Mouse (Mus musculus): ENCODE results near the gene Runx1. TPM values are rescaled to one million over a fixed set of nuclear protein-coding genes. Genes with fewer than 3 reads are reported as not detected.

Runx1 gene
- total and polyA plus RNA-seq, 2 experiments from 2014 or later: 1.3 to 2.2 TPM

DNA sequence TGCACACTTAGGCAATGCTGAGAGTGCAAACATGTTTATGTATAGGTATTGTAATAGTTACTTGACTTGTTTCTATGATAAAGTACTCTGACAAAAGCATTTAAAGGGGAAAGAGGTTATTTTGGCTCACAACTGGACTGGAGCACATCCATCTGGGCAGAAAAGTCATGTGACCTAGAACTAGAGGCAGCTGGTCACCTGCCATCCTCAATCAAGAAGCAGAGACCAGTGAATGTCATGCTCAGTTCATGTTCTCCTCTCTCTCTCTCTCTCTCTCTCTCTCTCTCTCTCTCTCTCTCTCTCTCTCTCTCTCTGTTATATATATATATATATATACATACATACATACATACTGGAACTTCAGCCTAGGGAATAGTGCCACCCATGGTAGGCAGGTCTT is 37.2 kb upstream of the Runx1 start:
- no peak overlapping the region for H3K9ac ChIP-seq (replicated peaks; ENCODE audit: low read length)
- no peaks in the 10 kb centered on the region for H3K9me3 ChIP-seq (ENCODE audit: low read length)
- no peak for TF ChIP-seq CTCF (IDR thresholded peaks at IDR 0.05; ENCODE audit: low read depth)
- H3K27ac ChIP-seq: no peak overlapping the region
- no peaks in the 10 kb centered on the region for H3K27me3 ChIP-seq (ENCODE audit: insufficient read depth, low read length)
- no peak for ATAC-seq
- DNase-seq (ENCODE audit: low spot score): no peak
- no peak overlapping the region for H3K4me2 ChIP-seq (ENCODE audit: low read depth, low read length)
- no peaks in the 10 kb centered on the region for H3K36me3 ChIP-seq (ENCODE audit: insufficient read depth, low read length)
- no peaks in the 10 kb centered on the region for H3K4me1 ChIP-seq (ENCODE audit: insufficient read depth, low read length)
- H3K4me3 ChIP-seq (ENCODE audit: low read length): no peak overlapping the region

DNA sequence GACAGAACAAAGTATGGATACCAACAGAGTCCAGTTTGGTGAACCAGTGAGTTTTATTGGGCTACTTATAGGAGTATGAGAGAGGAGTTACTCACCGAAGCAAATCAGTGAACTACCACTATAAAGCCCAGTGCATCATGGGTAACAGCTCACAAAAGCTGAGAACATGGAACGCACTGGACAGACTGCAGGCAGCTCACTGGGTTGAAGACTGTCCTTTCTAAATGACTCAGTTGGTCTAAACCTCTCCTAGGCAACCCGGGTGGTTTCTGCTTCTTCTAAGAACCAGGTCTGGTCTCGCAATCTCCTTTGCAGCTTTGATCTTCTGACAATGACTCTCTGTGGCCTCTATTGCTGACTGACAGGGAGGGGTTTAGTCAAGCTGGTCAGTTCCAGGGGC is 36.5 kb upstream of the Runx1 start:
- Histone ChIP-seq H3K4me1 (ENCODE audit: insufficient read depth, low read length) (no peaks in the 10 kb centered on the region), H3K27ac (no peak overlapping the region), H3K4me2 (ENCODE audit: low read depth, low read length) (no peak overlapping the region), H3K9me3 (ENCODE audit: low read length) (no peaks in the 10 kb centered on the region), H3K9ac (replicated peaks; ENCODE audit: low read length) (no peak overlapping the region), H3K4me3 (ENCODE audit: low read length) (no peak overlapping the region), H3K36me3 (ENCODE audit: insufficient read depth, low read length) (no peaks in the 10 kb centered on the region), H3K27me3 (ENCODE audit: insufficient read depth, low read length) (no peaks in the 10 kb centered on the region)
- 80% methylated on average over 4 of the region's 4 CpGs for WGBS
- TF ChIP-seq CTCF (IDR thresholded peaks at IDR 0.05; ENCODE audit: low read depth): no peak
- DNase-seq (ENCODE audit: low spot score) (no peak), ATAC-seq (no peak)

DNA sequence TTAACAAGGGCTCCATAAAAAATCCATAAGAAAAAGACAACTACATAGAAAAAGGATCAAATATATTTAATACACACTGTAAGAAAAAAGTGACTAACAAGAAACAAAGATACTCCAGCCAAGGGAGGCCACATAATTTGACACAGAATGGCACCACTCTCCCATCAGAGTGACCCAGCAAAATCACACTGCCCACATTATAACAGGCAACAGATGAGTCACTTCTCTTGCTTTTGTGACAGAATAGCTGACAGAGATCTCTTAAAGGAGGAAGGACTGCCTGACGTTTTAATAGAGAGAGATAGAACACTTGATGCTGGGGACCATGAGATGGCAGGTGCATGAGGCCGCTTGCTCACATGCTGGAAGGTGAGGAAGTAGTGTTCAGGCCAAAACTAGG is 35.6 kb upstream of the Runx1 start:
- Histone ChIP-seq H3K4me3 (ENCODE audit: low read length) (no peak overlapping the region), H3K4me2 (ENCODE audit: low read depth, low read length) (no peak overlapping the region), H3K9ac (replicated peaks; ENCODE audit: low read length) (no peak overlapping the region), H3K9me3 (ENCODE audit: low read length) (no peaks in the 10 kb centered on the region), H3K27me3 (ENCODE audit: insufficient read depth, low read length) (no peaks in the 10 kb centered on the region), H3K4me1 (ENCODE audit: insufficient read depth, low read length) (no peaks in the 10 kb centered on the region), H3K27ac (no peak overlapping the region), H3K36me3 (ENCODE audit: insufficient read depth, low read length) (no peaks in the 10 kb centered on the region)
- DNase-seq (ENCODE audit: low spot score): no peak
- no peak for TF ChIP-seq CTCF (IDR thresholded peaks at IDR 0.05; ENCODE audit: low read depth)
- ATAC-seq: no peak
- WGBS: 79% methylated on average over 2 of the region's 2 CpGs

DNA sequence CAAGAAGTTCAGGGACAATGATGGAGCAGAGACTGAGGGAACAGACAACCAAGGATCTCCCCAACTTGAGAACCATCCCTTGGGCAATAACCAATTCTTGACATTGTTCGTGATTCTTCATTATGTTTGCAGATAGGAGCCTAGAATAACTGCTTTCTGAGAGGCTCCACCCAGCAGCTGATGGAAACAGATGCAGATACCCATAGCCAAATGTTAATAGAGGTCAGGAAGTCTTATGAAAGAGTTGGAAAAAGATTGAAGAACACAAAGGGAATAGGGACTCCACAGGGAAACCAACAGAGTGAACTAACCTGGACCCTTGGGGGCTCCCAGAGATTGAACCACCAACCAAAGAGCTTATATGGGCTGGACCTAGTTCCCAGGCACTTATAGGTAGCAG is 34.7 kb upstream of the Runx1 start:
- Histone ChIP-seq H3K36me3 (ENCODE audit: insufficient read depth, low read length) (no peaks in the 10 kb centered on the region), H3K4me1 (ENCODE audit: insufficient read depth, low read length) (no peaks in the 10 kb centered on the region), H3K9ac (replicated peaks; ENCODE audit: low read length) (no peak overlapping the region), H3K27me3 (ENCODE audit: insufficient read depth, low read length) (no peaks in the 10 kb centered on the region), H3K4me2 (ENCODE audit: low read depth, low read length) (no peak overlapping the region), H3K4me3 (ENCODE audit: low read length) (no peak overlapping the region), H3K9me3 (ENCODE audit: low read length) (no peaks in the 10 kb centered on the region), H3K27ac (no peak overlapping the region)
- no peak for TF ChIP-seq CTCF (IDR thresholded peaks at IDR 0.05; ENCODE audit: low read depth)
- ATAC-seq (no peak), DNase-seq (ENCODE audit: low spot score) (no peak)
- 94% methylated on average over 1 of the region's 1 CpGs for WGBS

DNA sequence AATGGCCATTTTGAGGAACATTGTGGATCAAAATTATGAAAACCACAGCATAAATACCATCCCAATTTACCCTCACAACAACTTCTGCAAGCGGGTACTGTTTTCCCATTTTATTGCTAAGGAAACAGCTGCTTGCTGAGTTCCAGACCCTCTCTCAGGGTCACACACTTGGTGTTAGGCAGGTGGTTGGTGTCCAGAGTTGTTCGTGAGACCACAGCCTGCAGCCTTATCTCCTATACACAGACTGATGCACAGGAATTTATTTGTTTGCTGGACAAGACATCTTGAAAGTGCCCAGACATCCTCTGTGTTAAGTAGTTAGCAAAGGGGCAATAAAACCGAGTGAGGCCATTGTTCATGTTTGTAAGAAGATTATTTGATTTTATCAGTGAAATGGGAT is 30.8 kb upstream of the Runx1 start:
- Histone ChIP-seq H3K4me3 (ENCODE audit: low read length) (no peak overlapping the region), H3K4me2 (ENCODE audit: low read depth, low read length) (no peak overlapping the region), H3K27ac (no peak overlapping the region), H3K4me1 (ENCODE audit: insufficient read depth, low read length) (no peaks in the 10 kb centered on the region), H3K9ac (replicated peaks; ENCODE audit: low read length) (no peak overlapping the region), H3K36me3 (ENCODE audit: insufficient read depth, low read length) (no peaks in the 10 kb centered on the region), H3K27me3 (ENCODE audit: insufficient read depth, low read length) (no peaks in the 10 kb centered on the region), H3K9me3 (ENCODE audit: low read length) (no peaks in the 10 kb centered on the region)
- DNase-seq (ENCODE audit: low spot score): no peak
- no peak for TF ChIP-seq CTCF (IDR thresholded peaks at IDR 0.05; ENCODE audit: low read depth)
- ATAC-seq: no peak
- 85% methylated on average over 3 of the region's 3 CpGs for WGBS

DNA sequence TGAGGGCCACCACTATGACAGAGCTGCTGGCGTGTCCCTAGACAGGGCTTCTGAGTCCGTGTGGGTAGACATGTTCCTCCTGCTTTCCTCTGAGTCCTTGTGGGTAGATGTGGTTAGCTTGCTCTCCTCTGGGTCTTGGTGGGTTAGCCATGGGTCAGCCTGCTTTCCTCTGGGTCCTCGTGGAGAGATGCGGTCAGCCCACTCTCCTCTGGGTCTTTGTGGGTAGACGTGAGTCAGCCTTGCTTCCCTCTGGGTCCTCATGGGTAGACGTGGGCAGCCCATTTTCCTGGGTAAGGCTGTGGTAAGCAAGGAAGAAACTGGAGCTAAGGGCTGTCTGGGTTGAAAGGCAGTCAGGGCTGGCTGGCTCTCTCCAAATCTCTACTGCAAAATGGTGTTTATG is 26.3 kb upstream of the Runx1 start:
- 88% methylated on average over 6 of the region's 6 CpGs for WGBS
- DNase-seq (ENCODE audit: low spot score) (no peak), ATAC-seq (no peak)
- no peaks in the 10 kb centered on the region for H3K4me1 ChIP-seq (ENCODE audit: insufficient read depth, low read length)
- no peaks in the 10 kb centered on the region for H3K9me3 ChIP-seq (ENCODE audit: low read length)
- no peak overlapping the region for H3K9ac ChIP-seq (replicated peaks; ENCODE audit: low read length)
- no peak overlapping the region for H3K4me2 ChIP-seq (ENCODE audit: low read depth, low read length)
- H3K27me3 ChIP-seq (ENCODE audit: insufficient read depth, low read length): no peaks in the 10 kb centered on the region
- no peaks in the 10 kb centered on the region for H3K36me3 ChIP-seq (ENCODE audit: insufficient read depth, low read length)
- TF ChIP-seq CTCF (IDR thresholded peaks at IDR 0.05; ENCODE audit: low read depth): no peak
- no peak overlapping the region for H3K27ac ChIP-seq
- H3K4me3 ChIP-seq (ENCODE audit: low read length): no peak overlapping the region

DNA sequence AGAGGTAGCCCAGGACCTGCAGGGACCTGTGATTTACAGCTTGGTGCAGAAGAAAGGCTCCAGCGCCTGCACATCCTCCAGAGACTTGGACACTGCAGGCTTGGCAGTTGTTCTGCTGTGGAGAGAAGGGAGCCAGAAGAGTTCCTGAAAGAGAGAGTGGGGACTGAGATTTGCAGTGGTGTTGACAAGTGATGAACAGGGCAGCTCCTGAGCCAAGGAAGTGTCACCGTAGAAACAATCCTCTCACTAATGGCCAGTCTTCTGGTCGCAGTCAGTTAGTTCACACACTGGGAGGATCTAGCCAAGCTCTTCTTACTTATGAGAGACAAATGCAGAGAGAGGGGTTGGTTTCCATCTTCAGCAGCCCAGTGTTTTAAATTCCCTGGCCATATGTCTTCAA is 24.5 kb upstream of the Runx1 start:
- H3K4me2 ChIP-seq (ENCODE audit: low read depth, low read length): no peak overlapping the region
- H3K9me3 ChIP-seq (ENCODE audit: low read length): no peaks in the 10 kb centered on the region
- H3K4me1 ChIP-seq (ENCODE audit: insufficient read depth, low read length): no peaks in the 10 kb centered on the region
- no peak for TF ChIP-seq CTCF (IDR thresholded peaks at IDR 0.05; ENCODE audit: low read depth)
- ATAC-seq (no peak), DNase-seq (ENCODE audit: low spot score) (no peak)
- H3K27me3 ChIP-seq (ENCODE audit: insufficient read depth, low read length): no peaks in the 10 kb centered on the region
- H3K36me3 ChIP-seq (ENCODE audit: insufficient read depth, low read length): no peaks in the 10 kb centered on the region
- no peak overlapping the region for H3K27ac ChIP-seq
- no peak overlapping the region for H3K9ac ChIP-seq (replicated peaks; ENCODE audit: low read length)
- 57% methylated on average over 3 of the region's 3 CpGs for WGBS
- no peak overlapping the region for H3K4me3 ChIP-seq (ENCODE audit: low read length)
